Mouse (Mus musculus) ovary, postnatal 10 days (tissue): ENCODE data around the gene Midn.
A peak's percentile ranks its signal among the peaks of the same experiment; 100 is the strongest.

ENCODE experiments used
- DNase-seq: peaks from one replicate; pipeline ENCODE4 v3.0.0; 2022; ENCODE audit warnings: low spot score

The Midn gene

DNA sequence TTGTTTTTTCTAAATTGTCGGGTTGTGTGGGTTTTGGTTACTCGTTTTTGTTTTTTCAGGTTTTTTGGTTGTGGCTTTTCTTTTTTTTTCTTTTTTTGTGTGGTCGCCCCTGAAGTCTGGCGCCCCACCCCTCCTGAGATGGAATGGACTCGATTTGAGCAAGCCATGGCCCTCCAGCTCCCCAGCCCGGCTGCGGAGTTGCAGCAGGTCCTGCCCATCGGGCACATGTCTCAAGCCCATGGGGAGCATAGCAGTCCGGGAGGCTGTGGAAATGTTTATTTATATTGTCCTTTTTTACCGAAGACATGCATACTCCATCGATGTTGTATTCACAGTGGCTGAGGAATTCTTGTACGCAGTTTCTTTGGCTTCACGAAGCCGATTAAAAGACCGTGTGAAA, 23.2 kb downstream of the Midn start:
- no peak for DNase-seq

GRCm38 (mm10) chr10:80171760-80172526, 23.9 kb downstream of the Midn start:
- no peak for DNase-seq

- DNase-seq, result peak; percentile 88
These were observed 24.6 kb downstream of the Midn start, which contains the start of gene 1600002K03Rik for GRCm38 (mm10) chr10:80172527-80173292. 1600002K03Rik (plus strand) TSS chr10:80172944.

DNA sequence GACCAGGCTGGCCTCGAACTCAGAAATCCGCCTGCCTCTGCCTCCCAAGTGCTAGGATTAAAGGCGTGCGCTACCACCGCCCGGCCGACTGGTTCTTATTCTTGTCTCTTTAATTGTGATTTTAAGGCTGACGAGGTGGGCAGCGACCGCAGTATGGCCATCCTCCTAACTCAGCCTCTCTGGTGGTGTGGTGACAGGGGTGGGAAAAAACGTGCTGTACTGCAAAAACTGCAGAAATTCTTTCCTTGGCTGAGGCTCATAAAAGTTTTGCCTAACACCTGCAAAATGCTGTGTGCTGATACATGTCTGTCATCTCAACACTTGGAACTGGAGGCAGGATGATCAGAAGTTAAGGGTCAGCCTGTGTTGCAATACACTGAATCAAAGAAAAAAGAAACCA, 25.3 kb downstream of the Midn start:
- no peak for DNase-seq

GRCm38 (mm10) chr10:80173955-80174640, 26.0 kb downstream of the Midn start:
- DNase-seq, result no peak

- DNase-seq, result no peak
These were observed 26.6 kb downstream of the Midn start for GRCm38 (mm10) chr10:80174705-80175104.

GRCm38 (mm10) chr10:80175536-80176269, 27.6 kb downstream of the Midn start:
- DNase-seq, result no peak

DNA sequence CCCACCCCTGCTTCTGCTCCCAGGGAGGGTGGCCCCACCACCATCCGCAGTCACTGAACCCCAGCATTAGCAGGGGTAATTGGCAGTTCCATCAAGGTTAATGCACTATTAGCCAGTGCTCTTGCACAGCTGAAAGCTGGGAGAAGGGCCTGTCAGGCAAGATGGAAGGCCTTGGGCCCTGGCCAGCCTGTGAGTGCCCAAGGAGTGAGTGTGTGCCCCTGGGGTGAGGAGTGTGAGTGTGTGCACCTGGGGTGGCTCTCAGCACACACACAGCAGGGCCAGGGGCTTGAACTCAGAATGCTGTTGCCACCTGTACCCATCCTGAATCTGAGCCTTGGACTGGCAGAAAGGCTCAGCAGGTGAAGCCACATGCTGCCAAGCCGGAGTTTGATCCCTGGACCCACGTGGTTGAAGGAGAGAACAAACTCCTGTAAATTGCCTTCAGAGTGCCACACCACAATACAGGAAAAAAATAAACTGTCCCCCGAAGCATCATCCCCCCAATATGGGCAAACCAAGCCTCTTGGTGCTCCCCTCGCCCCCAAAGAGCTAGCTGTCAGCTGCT, 28.3 kb downstream of the Midn start:
- DNase-seq, result no peak

GRCm38 (mm10) chr10:80177441-80178279, 29.6 kb downstream of the Midn start:
- DNase-seq, result no peak

DNA sequence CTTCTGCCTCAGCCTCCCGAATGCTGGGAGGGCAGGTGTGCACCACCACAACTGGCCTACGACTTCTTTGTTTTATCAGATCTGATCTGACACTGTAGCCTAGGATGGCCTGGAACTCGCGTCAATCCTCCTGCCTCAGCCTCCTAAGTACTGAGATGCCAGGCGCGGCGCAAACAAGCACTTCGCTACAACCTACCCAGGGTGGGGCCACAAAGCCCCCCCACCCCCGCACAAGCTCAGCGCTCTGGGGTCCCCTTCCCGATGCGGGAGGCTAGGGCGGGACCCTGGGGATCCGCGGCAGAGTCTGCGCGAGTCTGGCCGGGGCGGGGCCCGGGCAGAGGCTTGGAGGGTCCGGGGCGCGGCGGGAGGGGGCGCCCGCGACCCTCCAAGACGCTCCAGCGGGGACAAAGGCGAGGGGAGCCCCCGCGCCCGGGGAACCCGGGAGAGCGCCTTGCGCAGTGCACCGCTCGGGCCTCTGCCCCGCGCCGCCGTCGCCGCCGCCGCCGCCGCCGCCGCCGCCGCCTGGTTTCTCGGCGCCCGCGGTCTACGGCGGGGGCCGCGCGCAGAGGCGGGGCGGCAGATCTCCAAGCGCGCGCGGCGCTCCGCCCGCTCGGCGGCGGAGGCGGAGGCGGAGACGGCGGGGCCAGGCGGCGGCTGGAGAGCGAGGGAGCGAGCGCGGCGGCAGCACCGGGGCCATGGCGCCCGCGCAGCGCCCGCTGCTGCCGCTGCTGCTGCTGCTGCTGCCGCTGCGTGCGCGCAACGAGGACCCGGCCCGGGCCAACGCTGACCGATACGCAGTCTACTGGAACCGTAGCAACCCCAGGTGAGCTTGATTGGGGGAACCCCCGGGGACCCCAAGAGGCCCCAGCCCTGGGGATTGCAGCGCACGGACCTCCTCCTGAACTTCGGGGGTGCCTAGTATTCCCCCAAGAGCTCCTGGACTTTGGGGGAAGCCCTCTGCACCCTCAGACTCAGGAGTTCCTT, 31.3 kb downstream of the Midn start, which contains the start of gene Efna2:
Efna2 (plus strand) TSS at position 415 of the 984 bp plus-strand sequence.
- no peak for DNase-seq

GRCm38 (mm10) chr10:80180288-80180687, 32.2 kb downstream of the Midn start:
- no peak for DNase-seq

- no peak for DNase-seq
These were observed 32.8 kb downstream of the Midn start for GRCm38 (mm10) chr10:80180823-80181222.

DNA sequence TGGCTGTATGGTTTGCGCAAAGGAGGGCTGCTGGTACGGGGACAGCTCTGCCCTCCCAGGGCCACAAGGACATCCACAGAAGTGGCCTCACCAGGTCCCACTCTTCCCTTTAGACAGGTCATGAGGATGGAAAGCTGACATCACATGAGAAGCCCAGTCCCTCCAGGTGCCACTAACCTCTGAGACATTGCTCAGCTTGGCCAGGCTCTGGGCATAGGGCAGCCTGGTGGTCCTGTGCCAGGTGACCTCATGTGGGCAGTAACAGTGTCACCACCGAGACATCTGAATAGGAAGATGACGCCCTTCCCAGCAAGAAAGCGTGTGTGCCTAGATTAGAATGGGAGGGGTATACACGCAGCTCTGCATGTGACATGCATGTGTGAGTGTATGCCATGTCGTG, 34.5 kb downstream of the Midn start:
- DNase-seq, result no peak

DNA sequence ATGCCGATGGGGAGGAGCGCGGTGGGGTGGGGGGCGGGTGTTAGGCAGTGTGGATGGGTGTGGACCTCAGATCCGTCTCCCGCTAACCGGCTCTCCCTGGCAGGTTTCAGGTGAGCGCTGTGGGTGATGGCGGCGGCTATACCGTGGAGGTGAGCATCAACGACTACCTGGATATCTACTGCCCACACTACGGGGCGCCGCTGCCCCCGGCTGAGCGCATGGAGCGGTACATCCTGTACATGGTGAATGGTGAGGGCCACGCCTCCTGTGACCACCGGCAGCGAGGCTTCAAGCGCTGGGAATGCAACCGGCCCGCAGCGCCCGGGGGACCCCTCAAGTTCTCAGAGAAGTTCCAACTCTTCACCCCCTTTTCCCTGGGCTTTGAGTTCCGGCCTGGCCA, 38.6 kb downstream of the Midn start:
- no peak for DNase-seq

- DNase-seq, result no peak
These were observed 39.7 kb downstream of the Midn start for GRCm38 (mm10) chr10:80187739-80188138.

DNA sequence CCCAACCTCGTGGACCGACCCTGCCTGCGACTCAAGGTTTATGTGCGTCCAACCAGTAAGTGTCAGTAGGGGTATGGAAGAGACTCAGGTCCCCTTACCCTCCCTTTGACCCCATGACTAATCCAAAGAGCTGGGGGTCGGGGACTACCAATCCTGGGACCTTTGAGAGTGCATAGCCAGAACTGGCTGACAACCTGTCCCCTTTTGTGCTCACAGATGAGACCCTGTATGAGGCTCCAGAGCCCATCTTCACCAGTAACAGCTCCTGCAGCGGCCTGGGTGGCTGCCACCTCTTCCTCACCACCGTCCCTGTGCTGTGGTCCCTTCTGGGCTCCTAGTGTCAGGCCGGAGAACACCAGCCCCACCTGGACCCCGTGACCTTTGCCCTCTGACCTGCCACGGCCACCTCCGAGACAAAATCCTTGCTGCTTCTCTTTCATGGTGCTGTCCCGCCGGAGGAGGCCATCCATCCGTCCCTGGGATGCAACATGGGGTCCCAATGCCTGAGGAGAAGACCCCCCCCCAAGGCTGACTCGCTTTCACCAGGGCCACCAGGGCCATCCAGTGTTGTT, 40.5 kb downstream of the Midn start:
- DNase-seq, result no peak

DNA sequence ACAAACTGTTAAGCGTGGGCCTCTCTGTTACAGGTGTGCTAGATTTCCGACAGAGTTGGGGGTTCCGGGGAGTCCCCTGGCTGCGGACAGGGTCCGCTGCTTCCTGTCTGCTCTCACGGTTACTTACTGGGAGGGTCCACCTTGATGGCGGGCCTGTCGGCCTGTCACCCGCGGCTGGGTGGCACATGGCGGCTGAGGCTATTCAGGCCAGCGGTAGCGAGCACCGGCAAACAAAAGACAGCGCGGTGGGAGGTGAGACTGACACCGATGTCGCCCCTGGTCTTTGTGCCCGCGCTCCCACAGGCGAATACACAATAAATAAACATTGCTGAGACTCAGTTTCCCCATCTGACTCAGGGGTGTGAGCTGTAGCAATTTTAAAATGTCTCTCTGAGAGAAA, 41.9 kb downstream of the Midn start:
- DNase-seq, result no peak

- no peak for DNase-seq
These were observed 42.5 kb downstream of the Midn start for GRCm38 (mm10) chr10:80190491-80191051.

- no peak for DNase-seq
These were observed 45.9 kb downstream of the Midn start for GRCm38 (mm10) chr10:80193976-80194375.
